Mouse (Mus musculus) c-Kit-positive CD71-positive TER-119-negative erythroid progenitor cells, embryonic 14.5 days (primary cell): ENCODE results near the gene Irf8.

Experiments
- DNase-seq: peaks from one replicate; pipeline ENCODE4 v3.0.0-alpha.2; 2013; ENCODE audit warnings: low read depth

The Irf8 gene

GRCm38 (mm10) chr8:120751226-120752081, 15.3 kb downstream of the Irf8 start:
- DNase-seq: no peak

- no peak for DNase-seq
Observed at GRCm38 (mm10) chr8:120752082-120752452, 15.9 kb downstream of the Irf8 start.

GRCm38 (mm10) chr8:120753476-120753875, 17.3 kb downstream of the Irf8 start:
- DNase-seq: no peak

- no peak for DNase-seq
Observed at GRCm38 (mm10) chr8:120755306-120756297, 19.4 kb downstream of the Irf8 start.

- no peak for DNase-seq
Observed at GRCm38 (mm10) chr8:120758005-120758404, 21.8 kb downstream of the Irf8 start.

GRCm38 (mm10) chr8:120759847-120760246, 23.7 kb downstream of the Irf8 start:
- no peak for DNase-seq

- DNase-seq: no peak
Observed at GRCm38 (mm10) chr8:120760341-120761215, 24.4 kb downstream of the Irf8 start.

GRCm38 (mm10) chr8:120763267-120763666, 27.1 kb downstream of the Irf8 start:
- no peak for DNase-seq

- no peak for DNase-seq
Observed at GRCm38 (mm10) chr8:120764638-120765037, 28.5 kb downstream of the Irf8 start.

- DNase-seq: no peak
Observed at GRCm38 (mm10) chr8:120766622-120767021, 30.5 kb downstream of the Irf8 start.

- DNase-seq: no peak
Observed at GRCm38 (mm10) chr8:120768454-120769218, 32.5 kb downstream of the Irf8 start.

GRCm38 (mm10) chr8:120777184-120777583, 41.0 kb downstream of the Irf8 start:
- no peak for DNase-seq

- DNase-seq: no peak
Observed at GRCm38 (mm10) chr8:120777732-120778131, 41.6 kb downstream of the Irf8 start.

- no peak for DNase-seq
Observed at GRCm38 (mm10) chr8:120779106-120779505, 42.9 kb downstream of the Irf8 start.

- no peak for DNase-seq
Observed at GRCm38 (mm10) chr8:120783781-120784180, 47.6 kb downstream of the Irf8 start.

GRCm38 (mm10) chr8:120786753-120787152, 50.6 kb downstream of the Irf8 start:
- DNase-seq: no peak

GRCm38 (mm10) chr8:120787631-120788030, 51.5 kb downstream of the Irf8 start:
- no peak for DNase-seq

GRCm38 (mm10) chr8:120792710-120793109, 56.6 kb downstream of the Irf8 start:
- no peak for DNase-seq

GRCm38 (mm10) chr8:120795944-120796635, 59.9 kb downstream of the Irf8 start:
- peak; percentile 31 for DNase-seq

GRCm38 (mm10) chr8:120797019-120797727, 61.0 kb downstream of the Irf8 start:
- no peak for DNase-seq
